Mouse (Mus musculus) brain, embryonic 18.5 days (tissue): ENCODE data around the gene Sema3b.
"Not testable (repeated sequence)": the region's sequence is repeated elsewhere in the genome, so short reads cannot be mapped to it uniquely, and the experiment has no call there.

Experiments used
- DNase-seq: peaks from one replicate; pipeline ENCODE4 v3.0.0-alpha.2; 2012; ENCODE audit warnings: low read depth, low spot score

Sema3b gene

GRCm38 (mm10) chr9:107590058-107590772 lies 18.8 kb downstream of the Sema3b start:
- no peak for DNase-seq

DNA sequence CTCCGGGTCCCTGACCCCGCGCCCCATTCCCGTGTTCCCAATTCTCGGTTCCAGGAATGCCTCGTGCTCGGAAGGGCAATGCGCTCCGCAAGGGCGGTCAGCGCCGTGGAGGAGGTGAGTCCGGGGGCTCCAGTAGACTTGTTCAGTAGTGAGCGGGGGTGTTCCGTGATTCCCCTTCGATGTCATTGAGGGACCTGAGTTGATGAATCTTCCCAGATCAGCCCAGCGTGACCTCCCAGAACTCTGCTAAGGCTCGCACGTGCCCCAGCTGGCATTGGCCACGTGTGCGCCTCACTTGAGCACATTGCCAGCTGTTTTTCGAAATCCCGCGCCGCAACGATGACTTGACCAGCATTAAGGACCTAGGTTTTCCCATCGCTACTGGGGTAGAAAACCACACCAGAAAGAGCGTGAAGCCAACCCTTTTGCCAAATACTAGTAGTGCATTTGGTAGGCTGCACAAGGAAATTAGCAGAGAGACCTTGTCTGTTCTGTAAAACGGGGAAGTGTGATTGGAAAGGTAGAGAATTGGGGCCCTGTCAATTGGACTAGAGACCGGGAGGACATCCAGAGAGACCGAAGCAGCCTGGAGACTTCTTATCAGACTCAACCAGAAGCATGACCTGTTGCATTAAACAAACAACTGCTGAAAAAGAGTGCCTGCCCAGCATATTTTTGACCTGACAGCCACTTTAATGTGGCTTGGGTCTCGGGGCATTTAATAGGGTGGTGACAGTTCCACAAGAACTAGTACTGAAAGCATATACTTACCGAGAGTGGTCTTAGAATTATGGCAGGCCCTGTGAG lies 21.0 kb downstream of the Sema3b start:
- DNase-seq: no peak

DNA sequence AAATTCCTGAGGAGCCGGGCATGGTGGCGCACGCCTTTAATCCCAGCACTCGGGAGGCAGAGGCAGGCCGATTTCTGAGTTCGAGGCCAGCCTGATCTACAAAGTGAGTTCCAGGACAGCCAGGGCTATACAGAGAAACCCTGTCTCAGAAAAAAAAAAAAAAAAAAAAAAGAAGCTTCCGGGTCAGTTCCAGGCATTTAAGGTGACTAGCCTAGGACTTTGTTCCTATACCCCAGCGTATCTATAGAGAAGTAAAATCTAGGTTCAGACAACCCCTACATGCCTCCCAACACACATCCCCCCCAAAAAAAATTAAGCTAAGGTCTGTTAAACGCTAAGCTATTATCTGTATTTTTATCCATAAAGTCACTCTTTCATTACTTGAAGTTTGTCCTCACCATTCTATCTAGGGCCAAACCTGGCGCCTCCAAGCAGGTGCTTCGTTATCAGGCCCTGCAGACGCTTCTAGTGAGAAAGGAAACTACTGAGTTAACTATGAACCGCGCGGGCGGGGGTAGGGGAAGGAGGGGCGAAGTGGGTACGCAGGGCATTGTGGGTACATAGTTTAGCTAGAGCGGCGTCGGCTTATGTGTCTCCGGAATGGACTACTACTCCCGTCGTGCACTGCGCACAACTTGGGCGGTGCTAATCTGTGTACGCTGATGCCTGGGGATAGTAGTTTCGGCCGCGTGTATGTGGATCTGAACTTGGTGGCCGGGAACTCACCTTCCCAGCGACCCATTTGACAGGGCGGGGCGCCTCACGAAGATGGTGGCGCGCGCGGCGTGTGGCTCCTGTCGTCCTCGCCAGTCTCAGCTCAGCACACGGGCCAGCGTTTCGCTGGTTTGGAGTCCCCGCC lies 21.8 kb downstream of the Sema3b start, which contains the start of gene Ifrd2:
Gene Ifrd2 (plus strand): TSS at position 669 of the 859 bp plus-strand sequence.
- DNase-seq: peak; percentile 98

DNA sequence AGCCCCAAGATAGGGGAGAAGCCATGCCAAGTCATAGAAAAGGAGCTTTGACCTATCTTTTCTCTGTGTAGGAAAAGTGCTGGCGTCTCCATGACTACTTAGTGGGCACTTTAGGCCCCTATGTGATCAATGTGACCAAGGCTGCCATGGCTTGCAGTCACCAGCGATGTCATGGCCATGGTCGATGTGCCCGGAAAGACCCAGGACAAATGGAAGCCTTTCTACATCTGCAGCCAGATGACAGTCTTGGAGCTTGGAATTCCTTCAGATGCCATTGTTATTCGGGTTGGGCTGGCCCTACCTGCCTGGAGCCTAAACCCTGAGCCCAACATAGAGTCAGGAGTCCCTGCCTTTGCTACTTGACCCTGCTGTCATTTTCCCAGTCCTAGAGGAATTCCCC lies 22.5 kb downstream of the Sema3b start:
- no peak for DNase-seq

GRCm38 (mm10) chr9:107583174-107583573 lies 25.9 kb downstream of the Sema3b start:
- DNase-seq: no peak

DNA sequence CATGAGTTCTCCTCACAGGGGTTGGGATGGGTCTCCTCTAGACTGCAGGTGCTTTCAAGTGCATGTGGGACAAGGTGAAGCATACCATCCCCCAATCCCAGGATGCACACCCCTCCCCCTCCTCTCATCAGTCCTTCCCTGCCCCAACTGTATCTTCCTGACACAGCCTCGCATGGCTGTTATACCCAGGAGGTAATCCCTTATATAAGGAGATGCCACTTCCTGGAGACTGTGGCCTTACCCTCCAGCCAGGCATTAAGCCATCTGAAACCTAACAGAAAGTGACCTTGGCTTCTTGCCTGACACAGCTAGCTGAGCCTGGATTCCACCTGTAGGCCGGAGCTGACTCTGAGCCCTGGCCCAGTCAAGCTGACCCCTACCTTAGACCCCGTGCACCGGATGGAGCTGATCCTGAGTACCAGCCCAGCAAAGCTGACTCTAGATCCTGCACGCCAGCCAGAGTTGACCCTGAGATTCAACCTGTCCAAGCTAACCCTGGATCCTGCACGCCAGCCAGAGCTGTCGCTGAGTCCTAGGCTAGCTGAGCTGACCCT lies 26.4 kb downstream of the Sema3b start:
- no peak for DNase-seq

- DNase-seq: no peak
Observed at GRCm38 (mm10) chr9:107581584-107581983, 27.4 kb downstream of the Sema3b start.

DNA sequence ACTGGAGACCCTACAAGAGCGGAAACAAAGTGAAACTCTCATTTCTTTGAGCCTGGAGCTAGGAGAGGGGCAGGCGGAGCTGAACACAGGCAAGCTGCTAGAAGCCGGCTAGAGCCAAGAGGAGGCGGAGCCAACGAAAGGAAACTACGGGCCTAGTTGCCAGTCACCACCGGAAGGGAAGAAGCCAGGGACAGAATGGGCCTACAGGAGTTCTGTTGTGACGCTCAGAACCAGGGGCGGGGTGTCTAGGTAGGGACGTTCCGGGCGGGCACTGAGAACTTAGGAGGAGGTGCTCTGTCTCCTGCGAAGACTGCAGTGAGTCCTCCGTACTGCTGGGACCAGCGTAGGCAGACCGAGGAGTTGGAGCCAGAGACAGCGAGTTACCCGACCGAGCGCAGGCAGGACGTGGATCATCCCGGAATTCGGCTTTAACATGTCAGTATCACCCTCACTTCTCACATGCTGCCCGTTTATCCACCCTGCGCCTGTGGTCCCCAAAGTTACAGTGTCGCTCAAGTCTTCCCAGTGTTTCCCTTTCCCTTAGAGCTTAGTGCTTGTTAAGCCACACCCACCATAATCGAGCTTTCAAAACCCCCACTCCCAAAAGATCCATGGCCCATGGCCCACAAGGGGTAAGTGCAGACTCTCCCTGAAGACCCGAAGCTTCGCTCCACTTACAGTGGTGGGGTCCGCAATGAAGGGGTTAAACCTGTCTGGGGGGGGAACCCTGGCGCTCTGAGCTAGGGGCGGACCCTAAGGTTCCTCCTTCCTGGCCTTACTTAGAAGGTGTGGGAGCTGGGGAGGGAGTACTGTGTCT lies 28.3 kb downstream of the Sema3b start, which contains the start of gene Hyal3:
Gene Hyal3 (plus strand): TSS at position 318 of the 817 bp plus-strand sequence.
- DNase-seq: no peak

DNA sequence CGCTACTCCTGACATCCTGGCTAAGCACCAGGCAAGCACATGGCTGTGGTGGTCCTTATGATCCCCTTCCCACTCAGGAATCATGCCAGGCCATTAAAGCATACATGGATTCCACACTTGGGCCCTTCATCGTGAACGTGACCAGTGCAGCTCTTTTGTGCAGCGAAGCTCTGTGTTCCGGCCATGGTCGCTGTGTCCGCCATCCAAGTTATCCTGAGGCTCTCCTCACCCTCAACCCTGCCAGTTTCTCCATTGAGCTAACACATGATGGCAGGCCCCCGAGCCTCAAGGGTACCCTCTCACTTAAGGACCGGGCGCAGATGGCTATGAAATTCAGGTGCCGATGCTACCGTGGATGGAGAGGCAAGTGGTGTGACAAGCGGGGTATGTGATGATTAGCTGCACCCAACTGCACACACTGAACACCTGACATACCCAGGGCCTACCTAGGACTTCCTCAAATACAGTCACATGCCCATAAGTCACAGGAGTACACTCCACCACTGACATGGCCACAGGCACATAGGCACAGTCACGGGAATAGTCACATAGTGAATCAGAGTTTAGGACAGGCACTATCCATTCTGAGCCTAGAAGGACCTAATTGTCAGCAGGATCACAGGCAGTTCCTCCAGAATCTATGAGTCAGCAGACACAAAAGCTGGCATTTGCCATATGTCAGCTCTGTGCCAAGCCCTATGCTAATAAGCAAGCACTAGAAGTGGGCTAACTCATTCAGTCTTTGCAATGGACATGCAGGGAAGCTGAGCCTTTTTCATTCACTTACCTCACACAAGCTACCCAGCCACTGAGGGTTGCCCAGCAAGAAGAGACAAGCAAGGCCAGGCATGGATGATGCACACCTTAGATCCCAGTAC lies 29.8 kb downstream of the Sema3b start:
- DNase-seq: no peak

GRCm38 (mm10) chr9:107578587-107578986 lies 30.4 kb downstream of the Sema3b start, which contains the start of gene Naa80:
TSS of gene Naa80 (plus strand) at chr9:107578887.
- no peak for DNase-seq

- DNase-seq: no peak
Observed at GRCm38 (mm10) chr9:107577871-107578270, 31.2 kb downstream of the Sema3b start.

DNA sequence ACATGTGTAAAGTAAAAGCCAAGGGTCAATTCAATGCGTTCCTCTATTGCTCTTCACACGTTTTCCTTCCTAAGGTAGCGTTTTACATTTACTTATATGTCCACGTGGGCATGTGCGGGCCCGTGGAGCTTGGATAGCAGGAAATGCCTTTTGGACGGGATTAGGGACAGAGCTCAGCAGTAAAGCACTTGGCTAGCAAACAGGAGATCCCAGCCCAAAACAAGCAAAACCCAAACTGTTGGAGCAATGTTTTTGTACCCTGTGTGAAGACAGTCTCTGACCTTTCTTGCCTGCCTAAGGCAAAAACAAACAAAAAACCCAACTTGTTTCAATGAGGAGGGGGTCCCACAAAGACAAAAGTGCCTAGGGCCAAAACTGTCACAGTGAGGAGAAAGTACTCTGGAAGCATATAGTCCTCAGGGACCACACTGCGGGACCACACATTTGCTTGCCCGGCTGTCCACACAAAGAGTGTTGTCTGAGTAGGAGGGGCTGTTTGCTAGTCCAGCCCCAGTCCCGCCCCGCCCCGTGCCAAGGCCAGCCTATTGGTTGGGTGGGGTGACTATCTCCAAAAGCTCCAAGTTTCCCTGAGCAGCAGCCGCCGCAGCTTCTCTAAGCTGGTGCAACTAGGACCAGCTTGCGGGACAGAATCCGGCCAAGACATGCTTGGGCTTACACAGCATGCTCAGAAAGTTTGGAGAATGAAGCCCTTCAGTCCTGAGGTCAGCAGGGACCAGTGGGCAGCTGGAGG lies 32.5 kb downstream of the Sema3b start, which contains the start of gene Hyal1:
Gene Hyal1 (plus strand): TSS at position 571 of the 751 bp plus-strand sequence.
- no peak for DNase-seq

DNA sequence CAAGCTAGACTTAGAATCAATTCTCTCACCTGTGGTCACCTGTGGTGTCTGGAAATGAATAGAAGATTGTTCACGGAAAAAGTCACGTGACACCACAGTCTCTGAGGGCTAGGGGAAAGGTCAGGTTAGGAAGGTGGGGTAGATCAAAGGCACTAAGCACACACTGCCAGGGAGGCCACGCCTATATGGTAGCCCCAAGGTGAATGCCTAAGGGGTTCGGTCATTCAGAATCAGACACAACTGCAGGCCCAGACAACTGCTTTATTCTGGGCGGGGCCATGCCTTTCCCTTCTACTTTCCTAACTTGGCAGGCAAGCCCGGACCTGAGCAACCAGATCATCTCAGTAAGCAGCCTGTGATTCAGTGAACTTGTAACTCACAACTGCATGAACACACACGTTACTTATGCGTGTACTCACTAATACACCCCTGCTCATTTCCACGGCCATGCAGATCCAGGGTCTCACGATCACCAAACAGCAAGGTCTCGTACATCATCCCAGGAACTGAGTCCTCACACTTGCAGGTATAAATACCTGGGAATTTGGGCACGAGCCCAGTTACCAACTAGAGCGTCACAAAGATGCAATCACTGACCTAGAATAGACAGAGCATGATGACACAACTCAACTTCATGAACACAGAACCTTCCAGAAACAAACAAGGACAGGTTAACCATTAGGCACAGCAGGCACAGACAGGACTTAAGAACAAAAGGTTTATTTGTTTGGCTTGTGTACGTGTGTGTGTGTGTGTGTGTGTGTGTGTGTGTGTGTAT lies 33.3 kb downstream of the Sema3b start:
- no peak for DNase-seq

DNA sequence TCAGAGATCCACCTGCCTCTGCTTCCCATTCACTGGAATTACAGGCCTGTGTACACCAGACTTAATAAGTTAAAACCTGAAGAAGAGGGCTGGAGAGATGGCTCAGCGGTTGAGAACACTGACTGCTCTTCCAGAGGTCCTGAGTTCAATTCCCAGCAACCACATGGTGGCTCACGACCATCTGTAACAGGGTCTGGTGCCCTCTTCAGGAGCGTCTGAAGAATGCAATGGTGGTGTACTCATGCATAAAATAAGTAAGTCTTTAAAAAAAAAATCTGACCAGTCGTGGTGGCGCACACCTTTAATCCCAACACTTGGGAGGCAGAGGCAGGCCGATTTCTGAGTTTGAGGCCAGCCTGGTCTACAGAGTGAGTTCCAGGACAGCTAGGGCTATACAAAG lies 35.3 kb downstream of the Sema3b start:
- not testable (repeated sequence) for DNase-seq

DNA sequence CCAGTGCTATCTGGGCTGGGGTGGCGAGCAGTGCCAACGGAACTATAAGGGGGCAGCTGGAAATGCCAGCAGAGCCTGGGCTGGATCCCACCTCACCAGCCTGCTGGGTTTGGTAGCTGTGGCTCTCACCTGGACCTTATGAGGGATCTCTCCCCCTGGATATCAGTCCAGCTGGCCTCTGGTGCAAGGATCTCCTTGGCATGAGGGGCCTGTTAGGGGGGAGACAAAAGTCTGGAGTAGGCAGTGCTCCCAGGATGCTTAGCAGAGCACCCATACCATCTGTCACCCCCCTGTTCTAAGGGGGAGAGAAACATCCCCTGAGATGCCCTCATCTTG lies 36.7 kb downstream of the Sema3b start:
- DNase-seq: no peak

- DNase-seq: no peak
Observed at GRCm38 (mm10) chr9:107571534-107572326, 37.3 kb downstream of the Sema3b start.

DNA sequence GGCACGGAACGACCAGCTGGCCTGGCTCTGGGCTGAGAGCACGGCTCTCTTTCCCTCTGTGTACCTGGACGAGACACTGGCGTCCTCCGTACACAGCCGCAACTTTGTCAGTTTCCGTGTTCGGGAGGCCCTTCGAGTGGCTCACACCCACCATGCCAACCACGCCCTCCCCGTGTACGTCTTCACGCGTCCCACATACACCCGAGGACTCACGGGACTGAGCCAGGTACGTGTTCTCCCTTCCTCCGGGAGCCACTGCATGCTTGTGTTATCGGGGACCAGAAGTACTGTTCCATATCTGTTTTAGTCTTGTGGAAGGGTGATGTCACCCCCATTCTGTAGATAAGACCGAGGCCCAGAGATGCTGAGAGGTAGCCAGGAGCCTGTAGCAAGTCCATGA lies 38.2 kb downstream of the Sema3b start:
- DNase-seq: no peak
